Mouse (Mus musculus) G1E (cell line): Measurements from ENCODE around the gene Palmd.

Source experiments
- CTCF ChIP-seq: IDR thresholded peaks from 2 replicates; pipeline ENCODE4 v1.5.1; 2012; ENCODE audit warnings: low read depth, low read length, inconsistent platforms, mixed read lengths
- TAL1 ChIP-seq: conservative IDR thresholded peaks from 2 replicates; pipeline ENCODE4 v1.6.1; 2012; ENCODE audit warnings: low read depth, low read length, inconsistent platforms, mixed read lengths

DNA sequence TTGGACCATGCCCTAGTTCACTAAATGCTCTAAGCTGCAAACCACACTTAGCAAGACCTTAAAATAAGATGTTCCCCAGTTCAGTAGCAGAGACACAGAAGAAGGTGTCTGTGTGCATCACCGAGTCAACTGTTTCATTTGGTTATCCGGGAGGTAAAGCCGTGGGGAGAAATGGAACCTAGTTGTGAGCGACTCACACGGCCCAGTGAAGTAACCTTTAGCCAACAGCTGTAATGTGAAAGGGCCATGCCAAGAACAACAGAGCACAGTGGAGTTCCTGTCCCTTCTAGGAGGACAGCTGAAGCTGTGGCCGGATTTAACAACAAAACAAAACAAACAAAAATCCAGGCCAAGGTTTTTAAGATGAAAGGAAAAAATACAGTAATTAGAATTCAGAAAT is 2.0 kb downstream of the Palmd start:
- TF ChIP-seq CTCF (no peak), TAL1 (no peak)
